Mouse (Mus musculus) midbrain, postnatal 0 days (tissue): ENCODE results near the gene Gm49776. TPM values are rescaled to one million over a fixed set of nuclear protein-coding genes. Genes with fewer than 3 reads are reported as not detected.

ENCODE experiments used
- ATAC-seq: fragments of 200-750 bp; cut with Nextera tagmentation; 2 replicates; pipeline ENCODE4 v1.8.0; 2017; ENCODE audit warnings: moderate number of reproducible peaks, mild to moderate bottlenecking, moderate TSS enrichment, moderate library complexity; ENCODE audit not compliant: low FRiP score
- DNase-seq: peaks from one replicate; pipeline ENCODE4 v3.0.0-alpha.2; 2015; ENCODE audit warnings: low spot score
- H3K27ac ChIP-seq: fragments of 300-500 bp; sonication (generic); 2 replicates; pipeline ENCODE4 v1.5.1; 2014; ENCODE audit warnings: low read depth, mild to moderate bottlenecking, low read length, mixed read lengths
- H3K27me3 ChIP-seq: fragments of 300-500 bp; sonication (generic); 2 replicates; pipeline ENCODE4 v1.6.1; 2014; ENCODE audit warnings: low read length, control low read depth, mixed read lengths; ENCODE audit not compliant: insufficient read depth
- H3K36me3 ChIP-seq: fragments of 300-500 bp; sonication (generic); 2 replicates; pipeline ENCODE4 v1.6.1; 2014; ENCODE audit warnings: low read length, control low read depth, mixed read lengths; ENCODE audit not compliant: insufficient read depth
- H3K4me1 ChIP-seq: fragments of 300-500 bp; sonication (generic); 2 replicates; pipeline ENCODE4 v1.6.1; 2014; ENCODE audit warnings: mild to moderate bottlenecking, control low read depth, antibody characterized with exemption, low read length, mixed read lengths; ENCODE audit not compliant: insufficient read depth
- H3K4me2 ChIP-seq: fragments of 300-500 bp; sonication (generic); 2 replicates; pipeline ENCODE4 v1.6.1; 2014; ENCODE audit warnings: low read depth, mild to moderate bottlenecking, low read length, mixed read lengths; ENCODE audit not compliant: poor library complexity, severe bottlenecking
- H3K4me3 ChIP-seq: fragments of 300-500 bp; sonication (generic); 2 replicates; pipeline ENCODE4 v1.5.1; 2014; ENCODE audit warnings: low read depth, mild to moderate bottlenecking, low read length, moderate library complexity
- H3K9ac ChIP-seq: fragments of 300-500 bp; sonication (generic); replicated peaks from 2 replicates; pipeline ENCODE4 v1.6.1; 2014; ENCODE audit warnings: mild to moderate bottlenecking, low read length, moderate library complexity, mixed read lengths; ENCODE audit not compliant: poor library complexity, severe bottlenecking
- H3K9me3 ChIP-seq: fragments of 300-500 bp; sonication (generic); 2 replicates; pipeline ENCODE4 v1.6.1; 2016; ENCODE audit warnings: low read length, control low read depth
- CTCF ChIP-seq: IDR thresholded peaks from 2 replicates; pipeline ENCODE4 v1.5.1; 2016; ENCODE audit warnings: antibody characterized with exemption, mild to moderate bottlenecking
- WGBS: fragments of 180-500 bp; shearing (Covaris S2); extraction: QIAGEN DNeasy Blood & Tissue Kit; methylation state at CpG from one replicate; pipeline ENCODE4 v1.1.7; 2014; 5-methylcytosine and 5-hydroxymethylcytosine counted together
- polyA plus RNA-seq: library from polyadenylated mRNA; unstranded; fragments of >200 nt; fragmentation: Nextera tagmentation; extraction: Ambion mirVana; gene quantifications from 2 replicates; pipeline ENCODE4 v1.2.1, GENCODE M21; 2015
- total RNA-seq: library from RNA; depleted of rRNA; stranded (reverse); fragments of >200 nt; gene quantifications from 2 replicates; pipeline ENCODE4 v1.2.3, GENCODE M21; 2014

The Gm49776 gene
- total and polyA plus RNA-seq, 2 experiments from 2014 or later, result 1.3 TPM; not detected in 1

DNA sequence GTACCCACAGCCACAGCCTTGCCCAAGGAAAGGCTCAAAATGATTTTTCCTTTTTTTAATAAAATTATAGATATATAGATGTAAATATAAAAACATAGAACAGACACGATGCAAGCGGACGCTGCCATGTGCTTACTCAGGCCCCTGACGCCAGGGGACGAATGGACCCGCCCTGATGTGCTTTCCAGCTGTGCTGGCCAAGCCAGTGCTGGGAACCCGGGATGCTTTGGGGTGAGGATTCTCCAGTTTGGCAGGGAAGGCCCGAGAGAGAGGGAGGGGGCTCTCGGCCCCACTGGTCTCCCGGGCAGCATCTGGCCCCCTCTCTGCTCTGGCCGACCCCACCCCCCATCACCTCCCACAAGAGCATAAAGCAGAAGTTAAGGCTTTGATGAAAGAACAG lies 35.9 kb downstream of the Gm49776 start:
- no peak for TF ChIP-seq CTCF
- Histone ChIP-seq H3K36me3 (peaks cover 46% of the 10 kb centered on the region), H3K9me3 (no peaks in the 10 kb centered on the region), H3K4me2 (no peak overlapping the region), H3K27ac (no peak overlapping the region), H3K4me1 (peaks cover 8% of the 10 kb centered on the region), H3K9ac (no peak overlapping the region), H3K4me3 (no peak overlapping the region), H3K27me3 (no peaks in the 10 kb centered on the region)
- ATAC-seq, result no peak
- 81% methylated on average over 11 of the region's 11 CpGs for WGBS
- DNase-seq, result no peak

DNA sequence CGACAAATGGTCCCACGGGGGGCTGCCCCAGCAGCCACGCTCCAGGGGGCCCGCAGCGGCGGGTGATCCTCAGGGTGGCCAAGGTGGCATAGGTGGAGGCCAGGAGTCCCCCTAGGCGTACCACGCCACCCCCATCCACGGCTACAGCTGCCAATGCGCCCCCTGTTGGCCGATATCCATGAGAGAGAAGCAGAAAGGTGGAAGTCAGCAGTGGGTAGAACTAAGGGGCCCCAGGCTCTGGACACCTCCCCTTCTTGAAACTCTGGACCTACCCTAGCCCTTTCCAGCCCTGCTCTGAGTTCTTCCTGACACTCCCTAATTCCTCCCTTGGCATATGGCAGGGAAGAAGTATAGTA lies 36.6 kb downstream of the Gm49776 start:
- peak; percentile 47 for TF ChIP-seq CTCF
- DNase-seq (no peak), ATAC-seq (no peak)
- Histone ChIP-seq H3K9ac (no peak overlapping the region), H3K27ac (no peak overlapping the region), H3K4me3 (no peak overlapping the region), H3K27me3 (no peaks in the 10 kb centered on the region), H3K4me1 (peaks cover 8% of the 10 kb centered on the region), H3K4me2 (no peak overlapping the region), H3K36me3 (peaks cover 40% of the 10 kb centered on the region), H3K9me3 (no peaks in the 10 kb centered on the region)
- 78% methylated on average over 11 of the region's 11 CpGs for WGBS

DNA sequence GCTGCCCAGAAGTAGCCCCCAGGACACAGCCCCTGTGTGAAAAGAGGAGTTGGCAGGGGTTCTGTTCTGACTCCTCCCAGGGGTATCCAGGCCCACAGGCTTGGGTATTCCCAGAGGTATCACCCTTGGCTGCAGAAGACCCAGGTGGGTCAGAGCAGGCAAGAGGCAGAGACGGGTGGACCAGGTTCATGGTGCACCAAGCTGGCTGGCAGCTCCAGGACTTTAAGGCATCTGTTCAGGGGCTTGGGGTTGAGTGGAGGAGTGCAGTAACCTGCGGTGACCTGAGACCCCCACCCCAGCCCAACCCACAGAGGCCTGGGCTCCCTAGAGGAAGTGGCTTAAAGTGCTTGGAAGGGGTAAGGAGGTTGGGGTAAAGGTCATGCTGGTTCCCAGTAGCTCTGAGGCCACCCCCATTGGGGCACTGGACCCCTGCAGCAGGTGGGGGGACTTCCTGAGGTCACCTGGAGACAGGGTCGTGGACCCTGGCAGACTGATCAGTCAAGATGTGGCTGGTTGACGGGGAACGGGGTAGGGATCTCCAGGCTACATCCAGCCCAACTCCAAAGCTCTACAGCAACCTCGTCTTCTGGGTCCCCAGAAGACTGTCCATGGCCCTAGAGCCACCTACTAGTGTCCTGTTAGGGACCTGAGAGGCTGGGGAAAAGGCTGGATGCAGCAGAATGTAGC lies 37.1 kb downstream of the Gm49776 start:
- Histone ChIP-seq H3K4me1 (peaks cover 8% of the 10 kb centered on the region), H3K36me3 (peaks cover 35% of the 10 kb centered on the region), H3K4me3 (no peak overlapping the region), H3K4me2 (no peak overlapping the region), H3K27ac (no peak overlapping the region), H3K27me3 (no peaks in the 10 kb centered on the region), H3K9me3 (no peaks in the 10 kb centered on the region), H3K9ac (no peak overlapping the region)
- TF ChIP-seq CTCF, result no peak
- ATAC-seq, result 0 out of 2 replicates have a peak, but pooled peaks have one; percentile 6
- WGBS, result 89% methylated on average over 6 of the region's 6 CpGs
- no peak for DNase-seq

DNA sequence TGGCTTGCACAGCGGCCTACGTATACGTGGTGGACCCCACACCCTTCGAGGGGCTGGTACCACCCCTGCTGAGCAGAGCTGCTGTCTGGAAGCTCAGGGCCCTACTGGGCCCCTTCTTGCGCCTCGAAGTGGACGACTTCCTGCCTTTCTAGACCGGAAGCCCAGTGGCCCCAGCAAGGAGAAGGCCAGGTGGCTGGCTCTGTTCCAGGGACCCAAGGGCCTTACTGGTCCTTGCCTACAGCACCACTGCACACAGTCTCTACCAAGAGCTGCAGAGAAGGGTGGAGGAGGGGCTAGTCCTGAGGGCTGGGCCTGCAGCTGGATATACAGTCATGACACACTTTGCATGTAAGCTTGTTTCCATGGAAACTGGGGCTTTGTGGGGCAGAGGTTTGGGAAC lies 38.1 kb downstream of the Gm49776 start:
- no peaks in the 10 kb centered on the region for H3K9me3 ChIP-seq
- no peak overlapping the region; the same call in 1 of the 2 replicates for H3K9ac ChIP-seq
- H3K4me3 ChIP-seq, result no peak overlapping the region
- H3K27ac ChIP-seq, result peak overlapping the region; percentile 43; the same call in 1 of the 2 replicates
- no peak for TF ChIP-seq CTCF
- H3K27me3 ChIP-seq, result no peaks in the 10 kb centered on the region
- peaks cover 25% of the 10 kb centered on the region for H3K36me3 ChIP-seq
- ATAC-seq (0 out of 2 replicates have a peak, but pooled peaks have one; percentile 42), DNase-seq (peak; percentile 53)
- WGBS, result 53% methylated on average over 8 of the region's 8 CpGs
- peaks cover 8% of the 10 kb centered on the region for H3K4me1 ChIP-seq
- H3K4me2 ChIP-seq, result no peak overlapping the region

GRCm38 (mm10) chr16:18218580-18218996 lies 39.5 kb downstream of the Gm49776 start:
- Histone ChIP-seq H3K4me2 (no peak overlapping the region), H3K27me3 (no peaks in the 10 kb centered on the region), H3K9me3 (no peaks in the 10 kb centered on the region), H3K4me1 (peaks cover 21% of the 10 kb centered on the region), H3K27ac (no peak overlapping the region), H3K36me3 (peaks cover 11% of the 10 kb centered on the region), H3K9ac (no peak overlapping the region; the same call in 1 of the 2 replicates), H3K4me3 (no peak overlapping the region)
- no peak for ATAC-seq
- 74% methylated on average over 9 of the region's 9 CpGs for WGBS
- TF ChIP-seq CTCF, result no peak
- DNase-seq, result no peak

DNA sequence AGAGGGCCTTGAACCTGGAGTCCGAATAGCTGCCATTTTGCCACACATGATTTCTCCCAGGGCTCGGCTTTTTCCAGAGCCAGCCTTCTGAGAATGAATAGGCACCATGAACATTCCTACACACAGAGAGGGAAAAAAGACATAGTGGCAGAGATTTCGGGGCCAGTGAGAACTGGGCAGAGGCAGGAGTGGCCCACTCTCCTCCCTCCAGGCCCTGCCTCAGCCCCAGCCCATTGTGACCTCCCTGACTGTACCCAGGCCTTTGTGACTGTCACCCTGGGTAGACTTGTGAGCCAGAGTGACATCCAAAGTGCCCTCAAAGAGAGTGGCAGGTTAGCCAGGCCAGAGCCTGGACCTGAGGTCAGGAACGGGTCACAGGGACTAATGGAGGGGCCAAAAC lies 40.5 kb downstream of the Gm49776 start, which contains the start of gene Ccdc188:
TSS of gene Ccdc188 (plus strand) at position 301 of the 400 bp plus-strand sequence.
- H3K27ac ChIP-seq, result no peak within 1 kb of the TSS
- H3K4me2 ChIP-seq, result no peak within 1 kb of the TSS
- H3K4me1 ChIP-seq, result peaks cover 28% of the 10 kb centered on the region
- H3K36me3 ChIP-seq, result peaks cover 1% of the 10 kb centered on the region
- no peak within 1 kb of the TSS for H3K4me3 ChIP-seq
- no peak for TF ChIP-seq CTCF
- no peak for DNase-seq
- 84% methylated on average over 4 of the region's 4 CpGs for WGBS
- H3K9me3 ChIP-seq, result no peaks in the 10 kb centered on the region
- no peak for ATAC-seq
- H3K27me3 ChIP-seq, result no peaks in the 10 kb centered on the region
- no peak within 1 kb of the TSS; the same call in 1 of the 2 replicates for H3K9ac ChIP-seq
